Mouse (Mus musculus) liver, adult 2 months (tissue): ENCODE data around the gene Nrgn.

Experiments used
- CTCF ChIP-seq: fragments of 200-500 bp; IDR thresholded peaks from 2 replicates; pipeline ENCODE4 v1.5.1; 2011; ENCODE audit warnings: low read depth, low read length, control low read depth
- POLR2A ChIP-seq: fragments of 200-500 bp; IDR thresholded peaks from 2 replicates; pipeline ENCODE4 v1.6.1; 2011; ENCODE audit warnings: low read length, control low read depth; ENCODE audit not compliant: insufficient read depth; ENCODE audit errors: extremely low read depth

GRCm38 (mm10) chr9:37530888-37531705, 21.6 kb downstream of the Nrgn start:
- TF ChIP-seq CTCF (peak; percentile 75), POLR2A (no peak)
